Mouse (Mus musculus) right cerebral cortex, postnatal 36 days (tissue): ENCODE data around the gene Eif2b3.

Source experiments
- DNase-seq, 2 experiments: peaks; one replicate each; pipeline ENCODE4 v3.0.0; 2022; ENCODE audit warnings: low spot score in 2 of 2, mixed read lengths in 1 of 2

The Eif2b3 gene

DNA sequence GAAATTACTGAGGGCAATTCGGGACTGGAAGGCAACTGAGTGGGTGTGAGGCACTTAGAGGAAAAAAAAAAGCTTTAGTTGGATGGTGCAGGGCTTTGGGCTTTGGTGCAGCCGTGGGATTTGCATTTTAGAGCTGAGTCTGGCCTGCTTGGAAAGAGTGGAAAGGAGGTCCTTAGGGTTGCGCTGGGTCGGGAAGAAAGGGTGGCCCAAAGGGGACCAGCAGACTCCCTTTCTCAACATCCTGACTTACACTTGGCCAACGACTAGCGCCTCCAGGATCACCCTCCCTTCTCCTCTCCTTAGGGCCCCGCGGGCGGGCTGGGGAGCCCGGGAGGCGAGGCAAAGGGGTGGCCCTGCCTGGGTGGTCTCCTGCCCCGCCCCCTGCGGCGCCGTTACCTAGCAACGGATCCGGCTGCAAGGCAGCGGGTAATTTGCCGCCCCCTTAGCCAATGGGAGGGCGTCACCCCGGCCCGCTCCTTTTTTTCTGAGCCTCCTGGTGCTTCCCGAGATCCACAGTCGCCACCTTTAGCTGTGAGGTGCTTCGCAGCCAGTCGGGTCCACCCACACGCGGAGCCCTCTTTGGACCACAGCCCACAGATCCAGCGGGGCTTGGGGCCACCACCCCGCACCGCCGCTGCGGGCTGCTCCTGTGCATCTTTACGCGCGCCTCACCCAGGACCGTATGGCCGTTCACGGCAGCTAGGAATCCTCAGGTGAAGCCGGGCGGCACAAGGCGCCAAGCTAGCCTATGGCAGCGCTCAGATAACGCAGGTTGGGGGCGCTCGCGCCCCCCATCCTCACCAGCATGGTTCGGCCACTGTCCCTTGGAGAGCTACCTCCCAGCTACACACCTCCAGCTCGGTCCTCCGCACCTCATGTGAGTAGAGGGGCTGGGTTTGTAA is 76.6 kb downstream of the Eif2b3 start, which contains the start of gene Ptch2:
Gene Ptch2 (plus strand): TSS at position 525 of the 902 bp plus-strand sequence.
- DNase-seq, result peak in 1 of 2 experiments; percentile 29

DNA sequence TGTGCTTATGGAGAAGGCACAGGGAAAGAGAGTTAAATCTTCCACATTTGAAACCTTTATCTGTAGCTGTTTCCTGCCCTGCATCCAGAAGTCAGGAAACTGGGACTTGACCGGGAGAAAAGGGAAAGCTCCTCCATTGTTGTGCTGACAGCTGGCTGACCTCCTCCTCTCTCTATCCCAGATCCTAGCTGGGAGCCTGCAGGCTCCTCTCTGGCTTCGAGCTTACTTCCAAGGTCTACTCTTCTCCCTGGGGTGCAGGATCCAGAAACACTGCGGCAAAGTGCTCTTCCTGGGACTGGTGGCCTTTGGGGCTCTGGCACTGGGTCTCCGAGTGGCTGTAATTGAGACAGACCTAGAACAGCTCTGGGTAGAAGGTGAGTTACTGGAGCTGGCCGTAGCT is 77.5 kb downstream of the Eif2b3 start:
- DNase-seq, result no peak

DNA sequence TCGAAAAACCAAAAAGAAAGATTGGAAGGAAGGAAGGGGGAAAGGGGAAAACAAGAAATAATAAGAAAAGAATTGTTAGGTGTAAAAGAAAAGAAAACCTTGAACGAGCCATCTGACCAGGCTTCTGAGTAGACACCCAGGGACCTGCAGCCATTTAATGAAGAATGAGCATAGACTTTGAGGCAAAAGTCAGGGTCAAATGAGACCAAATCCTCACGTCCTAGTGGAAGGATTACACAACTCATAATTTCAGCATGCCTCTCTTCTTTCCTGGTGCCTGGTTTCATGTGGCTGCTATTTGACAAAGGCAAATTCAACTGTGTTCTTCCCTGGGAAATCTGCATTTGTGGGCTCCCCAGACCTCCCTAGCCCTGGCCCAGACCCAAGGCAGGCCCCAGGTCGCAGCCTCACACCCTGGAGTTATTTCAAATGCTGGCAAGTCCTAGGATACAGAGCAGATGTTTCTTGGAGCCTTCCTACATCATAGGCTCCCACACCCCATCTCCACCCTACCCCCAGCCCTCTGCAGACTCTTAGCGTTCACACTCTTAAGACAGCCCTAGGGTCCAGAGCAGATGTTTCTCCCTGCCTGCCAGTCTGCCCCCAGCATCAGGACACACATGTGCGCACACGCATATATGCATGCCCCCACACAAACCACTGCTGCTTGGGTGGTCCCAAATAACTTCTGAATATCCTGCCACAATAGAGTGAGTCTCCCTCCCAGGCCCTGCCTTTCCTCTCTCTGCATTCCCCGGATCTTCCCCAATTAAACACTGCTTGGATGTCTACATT is 79.0 kb downstream of the Eif2b3 start:
- DNase-seq, result no peak

DNA sequence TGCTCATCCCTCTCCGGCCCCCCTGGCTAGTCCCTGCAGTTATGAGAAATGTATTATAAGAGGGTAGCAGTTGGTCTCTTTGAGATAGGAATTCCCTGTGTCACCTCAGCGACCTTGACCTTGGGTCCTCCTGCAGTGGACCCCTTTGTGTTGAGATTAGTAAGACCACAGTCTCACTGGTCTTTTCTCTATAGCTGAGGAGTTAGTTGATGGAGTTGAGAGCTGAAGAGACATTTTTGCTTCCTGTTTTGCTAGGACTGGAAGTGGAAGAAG is 79.5 kb downstream of the Eif2b3 start:
- no peak for DNase-seq

DNA sequence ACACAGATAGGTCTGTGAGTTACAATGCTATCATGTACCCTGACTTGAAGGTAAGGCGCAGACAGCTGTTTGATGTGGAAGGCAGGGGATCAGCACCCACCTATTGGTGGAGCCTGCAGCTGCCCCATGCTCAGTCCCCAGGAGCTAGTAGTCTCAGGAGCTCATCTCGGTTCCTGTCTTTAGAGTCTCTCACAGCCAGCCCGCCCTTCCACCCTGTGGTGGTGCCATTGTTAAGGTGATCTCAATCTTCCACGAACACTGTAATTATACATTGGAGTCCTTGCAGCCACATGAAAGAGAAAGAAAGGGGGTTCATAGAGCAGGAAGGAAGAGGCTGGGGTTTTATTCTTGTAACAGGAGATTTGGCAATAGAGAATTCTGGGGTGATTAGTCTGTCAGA is 80.8 kb downstream of the Eif2b3 start:
- no peak for DNase-seq

DNA sequence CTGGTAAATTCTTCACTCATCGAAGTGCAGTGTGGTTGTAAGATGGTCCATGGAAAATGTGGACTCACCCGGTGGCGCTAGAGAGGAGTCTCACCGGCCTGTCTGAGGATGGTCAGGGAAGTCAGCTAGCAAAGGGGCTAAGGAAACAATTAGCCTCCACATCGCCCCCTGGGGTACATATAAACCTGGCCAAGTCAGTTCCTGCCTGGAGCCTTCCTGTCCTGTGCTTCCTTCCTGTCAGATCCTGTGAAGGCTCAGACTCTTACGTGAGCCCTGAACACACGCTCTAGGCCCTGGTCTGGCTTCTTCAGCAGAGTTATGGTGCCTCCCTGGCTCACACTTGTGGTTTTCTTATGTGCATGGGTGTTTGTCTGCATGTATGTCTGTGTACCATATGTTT is 82.0 kb downstream of the Eif2b3 start:
- DNase-seq, result no peak

DNA sequence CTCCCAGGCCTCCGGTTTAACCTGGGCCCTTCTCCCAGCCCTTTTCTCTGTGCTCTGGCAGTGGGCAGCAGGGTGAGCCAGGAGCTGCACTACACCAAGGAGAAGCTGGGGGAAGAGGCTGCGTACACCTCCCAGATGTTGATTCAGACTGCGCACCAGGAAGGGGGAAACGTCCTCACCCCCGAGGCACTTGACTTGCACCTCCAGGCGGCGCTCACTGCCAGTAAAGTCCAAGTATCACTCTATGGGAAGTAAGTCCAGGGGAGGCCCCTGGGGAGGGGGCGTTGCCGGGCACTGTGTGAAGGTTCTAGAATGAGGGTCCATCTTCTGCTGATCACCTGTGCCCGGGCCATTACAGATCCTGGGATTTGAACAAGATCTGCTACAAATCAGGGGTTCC is 85.5 kb downstream of the Eif2b3 start:
- no peak for DNase-seq

DNA sequence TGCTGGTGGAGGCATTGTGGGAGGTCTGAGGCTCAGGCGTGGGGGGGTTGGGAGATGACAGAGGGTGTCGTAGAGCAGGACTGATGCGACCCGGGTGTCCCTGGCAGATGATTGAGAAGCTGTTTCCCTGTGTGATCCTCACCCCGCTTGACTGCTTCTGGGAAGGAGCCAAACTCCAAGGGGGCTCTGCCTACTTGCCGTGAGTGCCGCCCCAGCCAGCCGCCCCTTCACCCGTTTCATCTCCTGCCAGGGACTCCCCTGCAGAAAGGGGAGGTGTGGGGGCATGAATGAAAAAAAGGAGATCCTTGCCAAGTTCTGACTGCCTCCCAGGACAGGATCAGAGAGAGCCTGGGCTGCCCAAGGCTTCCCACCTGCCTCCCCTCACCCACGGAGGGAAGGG is 85.9 kb downstream of the Eif2b3 start:
- DNase-seq, result no peak

DNA sequence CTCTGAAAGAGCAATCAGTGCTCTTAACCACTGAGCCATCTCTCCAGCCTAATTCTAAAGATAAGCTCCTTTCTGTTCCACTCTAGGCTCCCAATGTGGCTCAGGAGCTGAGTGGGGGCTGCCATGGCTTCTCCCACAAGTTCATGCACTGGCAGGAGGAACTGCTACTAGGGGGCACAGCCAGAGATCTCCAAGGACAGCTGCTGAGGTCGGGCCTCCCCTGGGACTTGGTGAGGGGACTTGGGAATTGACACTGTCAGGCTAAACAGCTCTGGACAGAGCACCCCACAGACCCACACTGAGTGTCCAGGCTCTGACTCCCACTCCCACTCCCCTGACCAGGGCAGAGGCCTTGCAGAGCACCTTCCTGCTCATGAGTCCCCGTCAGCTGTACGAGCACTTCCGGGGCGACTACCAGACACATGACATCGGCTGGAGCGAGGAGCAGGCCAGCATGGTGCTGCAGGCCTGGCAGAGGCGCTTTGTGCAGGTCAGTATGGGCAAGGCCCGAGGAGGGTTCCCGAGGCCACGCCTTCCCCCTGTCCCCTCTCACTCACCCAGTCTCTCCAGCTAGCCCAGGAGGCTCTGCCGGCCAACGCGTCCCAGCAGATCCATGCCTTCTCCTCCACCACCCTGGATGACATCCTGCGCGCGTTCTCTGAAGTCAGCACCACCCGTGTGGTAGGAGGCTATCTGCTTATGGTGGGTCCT is 88.8 kb downstream of the Eif2b3 start:
- DNase-seq, result no peak

DNA sequence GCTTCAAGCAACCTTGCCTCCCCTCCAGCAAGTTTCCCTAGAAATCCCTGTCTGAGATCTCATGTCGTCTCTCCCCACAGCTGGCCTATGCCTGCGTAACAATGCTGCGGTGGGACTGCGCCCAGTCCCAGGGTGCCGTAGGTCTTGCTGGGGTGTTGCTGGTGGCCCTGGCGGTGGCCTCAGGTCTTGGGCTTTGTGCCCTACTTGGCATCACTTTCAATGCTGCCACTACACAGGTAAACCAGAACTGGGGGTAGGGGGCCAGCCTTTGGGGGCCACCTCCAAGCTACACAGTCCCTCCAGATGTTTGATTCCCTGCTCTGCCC is 89.3 kb downstream of the Eif2b3 start:
- no peak for DNase-seq

DNA sequence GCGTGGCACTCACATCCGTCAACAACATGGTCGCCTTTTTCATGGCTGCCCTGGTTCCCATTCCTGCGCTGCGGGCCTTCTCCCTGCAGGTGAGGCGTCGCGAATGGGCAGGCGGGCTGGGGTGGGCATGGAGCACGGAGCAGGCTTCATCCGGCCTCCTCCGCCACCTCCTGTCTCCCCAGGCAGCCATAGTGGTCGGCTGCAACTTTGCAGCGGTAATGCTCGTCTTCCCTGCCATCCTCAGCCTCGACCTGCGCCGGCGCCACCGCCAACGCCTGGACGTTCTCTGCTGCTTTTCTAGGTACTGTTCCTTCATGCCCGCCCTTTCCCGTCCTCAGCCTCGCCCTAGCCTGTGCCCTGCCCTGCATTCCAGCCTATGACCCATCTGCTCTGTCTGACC is 90.1 kb downstream of the Eif2b3 start:
- no peak for DNase-seq

DNA sequence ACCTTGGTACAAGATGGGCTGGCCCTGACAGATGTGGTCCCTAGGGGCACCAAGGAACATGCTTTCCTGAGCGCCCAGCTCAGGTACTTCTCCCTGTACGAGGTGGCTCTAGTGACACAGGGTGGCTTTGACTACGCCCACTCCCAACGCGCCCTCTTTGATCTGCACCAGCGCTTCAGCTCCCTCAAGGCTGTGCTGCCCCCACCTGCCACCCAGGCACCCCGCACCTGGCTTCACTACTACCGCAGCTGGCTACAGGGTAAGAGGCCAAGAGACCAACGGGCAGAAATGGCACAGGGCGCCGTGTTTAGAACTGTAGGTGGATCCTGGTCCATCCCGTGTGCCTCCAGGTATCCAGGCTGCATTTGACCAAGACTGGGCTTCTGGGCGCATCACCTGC is 91.0 kb downstream of the Eif2b3 start:
- DNase-seq, result no peak

DNA sequence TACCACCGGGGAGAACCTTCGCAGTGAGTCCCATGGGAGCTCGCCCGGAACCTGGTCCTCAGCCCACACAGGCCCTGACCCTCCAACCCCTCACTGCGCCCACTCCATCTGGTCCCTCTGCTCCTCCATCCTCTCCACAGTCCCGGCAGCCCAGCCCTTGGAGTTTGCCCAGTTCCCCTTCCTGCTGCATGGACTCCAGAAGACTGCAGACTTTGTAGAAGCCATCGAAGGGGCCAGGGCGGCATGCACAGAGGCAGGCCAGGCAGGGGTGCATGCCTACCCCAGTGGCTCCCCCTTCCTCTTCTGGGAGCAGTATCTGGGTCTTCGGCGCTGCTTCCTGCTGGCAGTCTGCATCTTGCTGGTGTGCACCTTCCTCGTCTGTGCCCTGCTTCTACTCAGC is 91.8 kb downstream of the Eif2b3 start:
- DNase-seq, result no peak

DNA sequence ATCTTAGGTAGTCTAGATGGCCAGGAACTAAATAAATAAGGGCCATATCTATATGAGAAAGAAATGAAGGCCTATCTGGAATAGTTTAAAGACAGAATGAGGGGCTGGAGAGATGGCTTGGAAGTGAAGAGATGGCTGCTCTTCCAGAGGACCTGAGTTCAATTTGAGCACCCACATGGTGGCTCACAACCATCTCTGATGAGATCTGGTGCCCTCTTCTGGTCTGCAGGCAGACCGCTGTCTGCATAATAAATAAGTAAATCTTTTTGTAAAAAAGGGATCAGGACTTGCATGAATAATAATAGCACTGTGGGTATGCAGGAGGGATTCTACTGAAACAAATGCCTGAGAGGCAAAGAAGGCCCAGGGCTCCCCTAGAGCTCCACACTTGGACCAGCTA is 94.0 kb downstream of the Eif2b3 start:
- no peak for DNase-seq

DNA sequence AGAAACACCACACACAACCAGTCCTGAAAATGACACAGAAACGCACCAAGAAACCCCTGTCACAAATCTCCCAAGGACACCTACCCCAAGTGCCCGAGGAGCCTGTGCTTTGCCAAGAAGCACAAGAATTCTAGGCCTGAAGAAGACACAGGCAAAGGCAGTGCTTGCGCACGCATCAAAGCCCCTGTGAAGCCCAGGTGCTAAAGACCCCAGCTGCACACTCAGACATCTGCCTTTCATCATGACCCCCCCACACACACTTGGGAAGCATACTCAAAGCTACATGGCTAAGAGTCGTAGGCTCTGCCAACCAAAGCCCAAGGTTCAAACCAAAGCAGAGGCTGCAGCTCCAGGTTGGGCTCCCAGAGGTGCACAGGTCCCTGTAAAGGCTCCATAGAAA is 96.4 kb downstream of the Eif2b3 start:
- DNase-seq, result no peak

DNA sequence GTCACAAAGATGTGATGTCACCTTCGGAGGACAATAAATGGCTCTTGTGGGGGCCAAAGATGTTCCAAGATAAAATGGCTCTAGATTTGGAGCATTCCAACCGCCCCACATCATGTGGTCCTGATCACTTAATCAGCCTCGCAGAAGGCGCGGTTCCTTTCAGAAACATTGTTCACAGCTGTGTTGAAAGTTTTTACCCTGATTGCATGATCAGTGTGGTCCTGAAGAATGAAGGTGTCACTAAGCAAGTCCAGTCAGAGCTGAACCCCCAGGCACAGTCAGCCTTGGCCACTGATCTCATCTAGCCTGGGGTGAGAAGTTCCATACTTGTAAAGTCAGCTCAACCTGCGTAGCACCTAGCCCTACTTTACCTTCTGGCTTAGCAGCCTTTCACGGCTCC is 98.7 kb downstream of the Eif2b3 start:
- no peak for DNase-seq

DNA sequence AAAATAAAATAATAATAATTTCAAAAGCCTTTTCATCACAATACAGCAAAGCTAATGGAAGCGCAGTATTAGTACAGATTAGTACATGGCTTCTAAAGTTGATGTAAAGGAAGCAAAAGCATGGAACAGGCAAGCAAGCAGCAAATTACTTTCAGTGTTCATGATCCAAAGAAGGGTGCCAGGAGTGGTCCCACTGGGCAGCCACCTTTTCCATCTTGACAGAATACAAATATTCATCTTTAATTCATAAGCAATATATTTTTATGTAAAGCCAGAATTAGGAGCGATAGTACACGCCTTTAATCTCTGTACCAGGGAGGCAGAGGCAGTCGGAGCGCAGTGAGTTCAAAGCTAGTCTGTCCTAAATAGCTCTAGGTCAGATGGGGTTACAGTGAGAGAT is 100.4 kb downstream of the Eif2b3 start:
- no peak for DNase-seq

DNA sequence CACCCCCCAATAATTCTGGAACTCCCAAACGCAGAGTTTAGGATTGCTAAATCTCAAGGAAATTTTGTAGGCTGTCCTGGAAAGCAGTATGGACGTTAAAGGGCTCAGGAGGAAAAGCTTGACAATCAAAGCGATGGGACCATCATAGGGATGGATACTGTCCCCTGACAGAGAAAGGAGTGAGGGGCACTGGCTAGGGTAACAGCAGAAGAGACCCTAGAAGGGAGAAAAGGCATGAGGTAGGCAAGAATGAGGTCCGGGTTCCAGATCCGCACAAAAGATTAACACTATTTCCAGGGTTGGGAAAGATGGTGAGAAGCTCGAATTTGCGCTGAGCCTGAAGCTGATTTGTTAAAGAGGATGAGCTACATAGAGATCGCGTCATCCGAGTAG is 100.8 kb downstream of the Eif2b3 start:
- DNase-seq, result no peak

DNA sequence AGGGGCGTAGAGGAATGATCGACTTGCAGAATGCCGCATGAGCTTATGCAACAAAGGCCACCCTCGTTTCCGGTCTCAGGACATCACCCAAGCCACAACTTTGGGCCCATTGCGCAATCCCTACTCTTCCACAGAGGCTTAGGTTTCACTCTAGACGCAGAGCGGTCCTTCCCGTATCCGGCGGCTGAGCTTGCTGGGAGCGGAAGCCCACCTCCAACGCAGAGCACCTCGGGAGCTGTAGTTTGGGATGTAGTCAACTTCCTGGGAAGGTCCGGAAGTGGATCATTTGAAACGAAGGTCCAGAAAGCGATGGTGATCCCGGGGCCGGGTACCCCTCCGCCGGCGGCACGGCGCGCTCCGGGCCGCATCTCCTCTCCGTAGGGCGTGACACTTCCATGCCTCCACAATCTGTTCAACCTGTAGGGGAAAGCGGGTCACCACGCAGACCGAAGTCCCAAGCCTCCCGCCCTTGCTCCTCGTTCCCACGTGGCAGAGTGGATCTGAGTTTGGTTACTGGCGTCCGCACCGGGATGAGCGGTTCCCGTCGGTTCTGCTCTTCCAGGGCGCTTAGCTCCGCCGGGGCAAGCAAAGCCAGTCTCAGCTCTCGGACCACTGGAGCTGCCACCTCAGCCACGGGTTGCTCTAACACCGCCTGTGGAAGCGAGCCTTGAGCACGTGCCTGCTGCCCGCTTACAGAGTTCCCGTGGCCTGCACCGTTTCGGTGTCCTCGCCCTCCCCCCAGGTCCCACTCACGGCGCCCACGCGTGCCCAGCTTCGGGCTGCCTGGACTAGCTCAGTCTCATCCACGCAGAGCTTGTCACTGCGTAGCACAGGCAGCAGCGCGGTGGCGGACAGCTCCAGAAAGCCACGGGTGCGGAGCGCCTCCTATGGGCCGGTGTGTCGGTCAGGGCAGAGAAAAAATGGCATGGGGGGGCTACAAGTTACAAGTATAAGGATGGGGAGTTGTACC is 101.5 kb downstream of the Eif2b3 start:
- DNase-seq, result peak; percentile 95 to 97

DNA sequence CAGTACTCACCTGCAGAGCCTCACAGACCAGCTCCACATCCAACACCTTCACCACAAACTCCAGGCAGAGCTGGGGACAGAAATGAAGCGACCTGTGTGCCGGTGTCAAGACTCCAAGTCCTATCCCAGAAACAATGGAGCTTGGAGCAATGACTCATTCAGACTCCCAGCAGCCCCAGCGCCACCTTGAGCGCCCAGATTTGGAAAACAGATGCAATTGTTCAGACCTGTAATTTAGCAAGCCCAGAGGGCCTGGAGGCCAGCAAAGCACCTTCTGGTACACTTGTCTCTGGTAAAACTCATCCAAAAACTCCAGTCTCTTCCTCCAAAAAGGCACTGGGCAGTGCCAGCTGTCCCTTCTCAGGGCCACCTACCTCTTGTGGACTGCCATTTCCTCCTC is 103.0 kb downstream of the Eif2b3 start:
- no peak for DNase-seq

DNA sequence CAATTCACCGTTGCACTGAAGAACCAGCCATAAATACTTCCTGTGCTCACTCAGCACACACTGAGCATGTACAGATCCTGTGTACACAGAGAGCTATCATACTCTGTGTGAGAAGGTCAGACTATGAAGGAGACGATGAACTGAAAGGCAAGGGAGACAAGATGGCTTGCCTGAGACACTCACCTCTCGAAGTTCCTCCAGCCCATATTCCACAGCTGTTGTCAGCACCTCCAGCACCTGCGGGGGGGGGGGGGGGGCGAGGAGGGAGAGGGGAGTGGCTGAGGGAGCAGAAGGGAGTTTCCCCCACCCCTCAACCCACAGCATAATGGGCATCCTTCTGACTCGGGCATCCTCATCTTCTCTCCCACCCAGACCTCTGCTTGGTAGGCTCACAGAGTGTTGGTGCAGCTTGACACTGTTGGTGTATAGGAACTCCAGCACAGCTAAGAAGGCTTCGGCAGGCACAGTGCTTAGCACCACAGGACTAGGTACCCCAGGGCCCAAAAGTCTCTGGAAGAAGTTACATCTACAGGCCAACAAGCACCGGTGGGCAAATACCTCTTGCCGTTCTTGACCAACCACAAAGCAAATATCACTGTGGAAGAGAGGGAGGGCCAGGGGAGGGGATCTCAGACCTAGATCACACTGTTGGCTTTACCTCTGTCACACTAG is 104.5 kb downstream of the Eif2b3 start:
- no peak for DNase-seq
